Mouse (Mus musculus) brain, embryonic 14.5 days (tissue): Measurements from ENCODE around the gene Plxna4.

ENCODE experiments used
- CTCF ChIP-seq: fragments of 200-500 bp; IDR thresholded peaks from 2 replicates; pipeline ENCODE4 v1.5.1; 2012; ENCODE audit warnings: inconsistent platforms, mild to moderate bottlenecking, moderate library complexity, borderline replicate concordance; ENCODE audit not compliant: insufficient read depth, insufficient read length; ENCODE audit errors: extremely low read depth
- POLR2A ChIP-seq: fragments of 200-500 bp; IDR thresholded peaks from 2 replicates; pipeline ENCODE4 v1.6.1; 2012; ENCODE audit warnings: mild to moderate bottlenecking, inconsistent platforms, borderline replicate concordance; ENCODE audit not compliant: poor library complexity, insufficient read depth, insufficient read length, severe bottlenecking; ENCODE audit errors: extremely low read depth

DNA sequence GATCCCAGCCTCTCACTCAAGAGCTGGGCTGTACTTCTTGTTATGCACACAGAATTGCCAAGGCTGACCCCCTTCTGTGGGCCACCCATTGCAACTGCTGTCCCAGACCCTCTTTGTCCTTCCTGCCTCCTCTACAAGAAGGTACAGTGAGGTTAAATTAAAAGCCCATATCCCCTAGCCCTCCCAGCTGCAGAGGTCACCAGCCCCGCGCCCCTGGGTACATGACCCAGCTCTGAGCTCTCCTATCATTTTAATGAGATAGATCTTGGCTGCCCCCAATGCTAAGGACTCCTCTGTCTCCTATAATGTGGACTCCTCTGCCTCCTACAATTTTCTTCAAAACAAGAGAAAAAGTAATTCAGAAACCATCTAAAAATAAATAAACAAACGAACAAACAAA is 69.4 kb downstream of the Plxna4 start:
- TF ChIP-seq POLR2A (no peak), CTCF (no peak)
